Mouse (Mus musculus): ENCODE results near the gene Olfr1095.

Olfr1095 gene

DNA sequence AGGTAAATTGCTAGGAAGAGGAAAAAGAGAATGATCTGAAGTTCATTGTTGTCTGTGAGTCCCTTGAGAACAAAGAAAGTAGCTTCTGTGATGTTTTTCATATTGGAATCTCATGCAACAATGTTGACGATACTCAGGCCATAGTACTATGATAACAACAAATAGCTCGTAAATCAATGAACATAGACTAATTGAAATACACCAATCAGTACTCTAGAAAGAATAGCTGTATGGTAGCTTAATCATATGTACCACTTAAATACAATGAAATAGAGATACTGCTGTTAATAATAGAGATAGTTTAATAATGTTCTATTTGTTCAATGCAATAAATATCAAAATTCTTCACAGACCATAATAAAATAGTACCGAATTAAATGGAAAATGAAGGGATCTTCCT lies at the start of gene Olfr1095:
Gene Olfr1095, minus strand, starts transcription at position 101 of the 400 bp plus-strand sequence.
- no peak for DNase-seq (ENCODE audit: low spot score in 2 of 2)

DNA sequence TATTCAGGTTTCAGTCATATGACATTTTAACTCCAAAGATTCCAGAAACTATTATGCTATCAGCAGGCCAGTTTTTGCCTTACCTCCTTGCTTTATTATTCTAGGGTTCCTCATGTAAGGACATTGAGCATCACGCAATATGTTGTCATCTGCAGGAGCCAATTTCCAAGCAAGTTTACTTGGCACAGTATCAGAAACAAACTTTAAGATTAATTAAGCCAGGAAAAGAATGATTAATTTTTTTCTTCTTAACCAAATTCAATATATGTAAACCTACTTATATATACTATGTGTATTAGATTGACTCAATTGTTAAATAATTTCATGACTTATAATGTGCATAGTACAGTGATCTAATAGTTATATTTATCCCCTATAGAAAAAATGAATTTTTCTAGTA lies 40.6 kb upstream of the Olfr1095 start, which contains the start of gene Olfr1097:
Gene Olfr1097, minus strand, starts transcription at position 101 of the 400 bp plus-strand sequence.
- DNase-seq (ENCODE audit: low spot score in 2 of 2): no peak

DNA sequence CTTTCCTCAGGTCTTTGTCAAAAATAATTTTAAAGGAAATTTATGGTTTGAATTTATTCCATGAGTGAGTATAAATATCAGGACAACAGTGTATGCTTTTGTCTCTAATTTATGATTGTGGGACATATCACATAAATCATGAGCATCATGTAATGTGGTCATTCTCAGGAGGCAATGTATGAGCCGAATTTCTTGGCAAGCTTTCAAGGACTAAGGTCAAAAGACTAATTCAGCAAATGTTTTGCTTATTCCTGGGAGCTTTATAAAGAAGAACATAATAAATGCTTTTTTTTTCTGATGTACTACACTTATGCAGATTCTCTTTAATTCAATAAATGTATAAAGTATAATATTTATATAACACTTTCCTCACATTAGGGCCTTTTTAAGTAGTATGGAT lies 23.2 kb upstream of the Olfr1095 start, which contains the start of gene Gm13723:
Gene Gm13723, minus strand, starts transcription at position 101 of the 400 bp plus-strand sequence.
- no peak for DNase-seq (ENCODE audit: low spot score in 2 of 2)

DNA sequence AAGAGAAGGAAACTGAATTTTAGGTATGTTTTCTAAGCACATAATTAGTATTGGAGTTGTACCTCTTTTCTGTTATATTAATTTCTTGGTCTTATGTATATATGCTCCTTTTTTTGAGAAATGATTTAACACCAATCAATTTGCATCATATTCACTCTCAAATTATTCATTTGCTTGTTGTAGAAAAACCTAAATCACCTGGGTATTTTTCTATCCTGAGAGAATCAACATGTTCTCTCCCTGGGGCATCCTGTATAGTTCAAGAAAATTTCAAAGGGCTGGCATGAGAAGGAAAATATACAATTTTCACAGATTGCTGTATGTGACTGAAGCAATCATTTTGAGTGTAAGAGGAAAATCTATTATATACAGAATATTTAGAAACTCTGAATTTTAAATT lies 27.1 kb downstream of the Olfr1095 start, which contains the start of gene Olfr1094:
Gene Olfr1094, plus strand, starts transcription at position 301 of the 400 bp plus-strand sequence.
- no peak for DNase-seq (ENCODE audit: low spot score in 2 of 2)

DNA sequence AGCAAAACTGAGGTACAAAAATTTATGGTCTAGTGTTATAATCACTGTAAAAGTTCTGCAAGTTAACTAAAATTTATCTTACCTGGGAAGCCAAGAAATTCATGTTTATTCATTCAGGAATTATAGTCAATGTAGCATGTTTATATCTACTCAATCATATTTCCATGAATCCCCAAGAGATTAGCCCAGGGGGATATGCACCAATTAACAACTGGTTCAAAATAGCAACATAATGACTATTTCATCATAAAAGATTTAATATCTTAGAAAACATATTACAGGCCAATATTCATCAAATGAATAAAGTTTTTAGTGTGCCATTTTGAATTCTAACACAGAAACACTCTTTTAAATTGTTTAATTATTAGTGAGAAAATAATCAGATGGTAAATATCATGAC lies 41.6 kb downstream of the Olfr1095 start, which contains the start of gene Olfr141:
Gene Olfr141, minus strand, starts transcription at position 101 of the 400 bp plus-strand sequence.
- DNase-seq (ENCODE audit: low spot score in 2 of 2): no peak
